Mouse (Mus musculus): Measurements from ENCODE around the gene Pde9a.
"Not testable (repeated sequence)": the region's sequence is repeated elsewhere in the genome, so short reads cannot be mapped to it uniquely, and the experiment has no call there.

Pde9a gene

GRCm38 (mm10) chr17:31385671-31386665, at the start of gene Pde9a:
TSS of gene Pde9a (plus strand) at chr17:31386210.
- DNase-seq: peak; percentile 81 to 91

GRCm38 (mm10) chr17:31339769-31340168, 46.2 kb upstream of the Pde9a start:
- DNase-seq: no peak

GRCm38 (mm10) chr17:31342191-31342590, 43.8 kb upstream of the Pde9a start:
- no peak for DNase-seq

GRCm38 (mm10) chr17:31344172-31344801, 41.7 kb upstream of the Pde9a start:
- DNase-seq: peak; percentile 72 to 92

- peak; percentile 51 to 62 for DNase-seq
Measured at GRCm38 (mm10) chr17:31344816-31345215, 41.2 kb upstream of the Pde9a start.

GRCm38 (mm10) chr17:31348129-31348528, 37.9 kb upstream of the Pde9a start:
- DNase-seq: no peak

- no peak for DNase-seq
Measured at GRCm38 (mm10) chr17:31349388-31349787, 36.6 kb upstream of the Pde9a start.

GRCm38 (mm10) chr17:31351984-31352383, 34.0 kb upstream of the Pde9a start:
- no peak for DNase-seq

GRCm38 (mm10) chr17:31353255-31353654, 32.8 kb upstream of the Pde9a start:
- no peak for DNase-seq

- not testable (repeated sequence) for DNase-seq
Measured at GRCm38 (mm10) chr17:31354684-31355083, 31.3 kb upstream of the Pde9a start.

- no peak for DNase-seq
Measured at GRCm38 (mm10) chr17:31355792-31356502, 30.1 kb upstream of the Pde9a start.

- no peak for DNase-seq
Measured at GRCm38 (mm10) chr17:31360582-31360981, 25.4 kb upstream of the Pde9a start.

- DNase-seq: no peak
Measured at GRCm38 (mm10) chr17:31365586-31366166, 20.3 kb upstream of the Pde9a start.

GRCm38 (mm10) chr17:31370221-31370620, 15.8 kb upstream of the Pde9a start:
- DNase-seq: no peak

- no peak for DNase-seq
Measured at GRCm38 (mm10) chr17:31370931-31371330, 15.1 kb upstream of the Pde9a start.

GRCm38 (mm10) chr17:31377961-31378360, 8.0 kb upstream of the Pde9a start:
- DNase-seq: peak; percentile 67 to 83

- no peak for DNase-seq
Measured at GRCm38 (mm10) chr17:31378361-31378761, 7.6 kb upstream of the Pde9a start.

- no peak for DNase-seq
Measured at GRCm38 (mm10) chr17:31379086-31379485, 6.9 kb upstream of the Pde9a start.

- DNase-seq: no peak
Measured at GRCm38 (mm10) chr17:31379863-31380262, 6.1 kb upstream of the Pde9a start.

- peak; percentile 82 to 84 for DNase-seq
Measured at GRCm38 (mm10) chr17:31383320-31383719, 2.7 kb upstream of the Pde9a start.

GRCm38 (mm10) chr17:31384968-31385627, 912 bp upstream of the Pde9a start:
- DNase-seq: peak in 1 of 2 experiments; percentile 19

- peak; percentile 41 to 53 for DNase-seq
Measured at GRCm38 (mm10) chr17:31386766-31387275, 811 bp downstream of the Pde9a start.

All from kidney, postnatal 36 days (tissue).